Mouse (Mus musculus) neural tube, embryonic 10.5 days (tissue): ENCODE data around the gene Zfp423.
A peak's percentile ranks its signal among the peaks of the same experiment; 100 is the strongest.

ENCODE experiments used
- DNase-seq: peaks from one replicate; pipeline ENCODE4 v3.0.0-alpha.2; 2017; ENCODE audit warnings: low spot score; ENCODE audit errors: extremely low spot score

Gene Zfp423

DNA sequence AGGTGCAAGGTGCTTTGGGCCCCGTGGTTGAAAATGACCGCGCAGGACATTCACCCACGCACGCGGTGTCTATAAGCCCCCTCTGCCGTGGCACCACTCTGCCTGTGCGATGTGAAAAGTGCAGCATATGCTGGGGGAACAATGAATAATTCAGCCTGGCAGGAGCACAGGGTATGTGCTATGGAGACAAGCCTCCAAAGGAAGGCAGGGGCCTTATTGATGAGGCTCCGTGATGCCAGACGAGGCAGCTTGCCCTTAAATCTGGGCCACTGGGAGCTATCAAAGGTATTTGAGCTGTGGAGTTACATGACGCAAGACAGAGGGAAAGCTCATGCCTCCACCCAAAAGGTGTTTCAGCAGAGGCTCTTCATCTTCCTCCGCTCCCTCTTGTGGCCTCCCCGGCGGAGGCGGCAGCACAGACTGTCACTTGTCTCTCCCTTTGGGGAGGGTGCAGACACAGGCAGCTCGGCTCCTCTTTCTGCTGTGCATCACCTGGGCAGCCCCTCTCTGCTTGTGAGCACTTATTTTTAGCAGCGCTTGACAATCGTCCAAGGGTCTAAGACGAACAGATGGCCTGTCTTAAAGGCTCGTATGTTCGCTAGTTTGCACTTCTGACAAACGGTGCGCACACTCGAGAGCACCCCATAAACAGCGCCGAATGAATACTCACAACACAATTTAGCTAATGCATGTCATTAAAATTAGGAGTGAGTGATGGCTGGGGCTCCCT, 291.3 kb downstream of the Zfp423 start:
- no peak for DNase-seq

GRCm38 (mm10) chr8:87667297-87667696, 292.1 kb downstream of the Zfp423 start:
- no peak for DNase-seq

DNA sequence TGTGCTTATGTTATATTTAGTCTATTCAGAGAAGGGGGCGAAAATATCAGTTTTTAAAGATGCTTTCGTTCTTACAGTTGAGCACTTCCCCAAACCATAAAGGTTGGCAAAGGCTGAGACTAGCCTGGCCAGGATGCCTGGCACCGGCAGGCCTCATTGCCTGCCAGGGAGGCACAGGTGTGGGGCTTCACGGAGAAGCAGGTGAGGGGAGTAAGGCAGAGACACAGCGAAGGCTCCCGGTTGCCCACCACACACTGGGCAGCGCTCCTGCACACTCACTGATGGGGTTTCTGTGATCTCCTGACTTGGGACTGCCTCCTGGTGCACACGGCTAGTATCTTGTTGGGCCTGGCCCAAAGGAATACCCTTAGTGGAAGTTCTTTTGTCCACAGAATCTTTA, 294.1 kb downstream of the Zfp423 start:
- DNase-seq, result no peak

- DNase-seq, result no peak
Observed at GRCm38 (mm10) chr8:87664217-87664509, 295.2 kb downstream of the Zfp423 start.

- DNase-seq, result peak; percentile 89
Observed at GRCm38 (mm10) chr8:87663349-87664216, 295.8 kb downstream of the Zfp423 start.

DNA sequence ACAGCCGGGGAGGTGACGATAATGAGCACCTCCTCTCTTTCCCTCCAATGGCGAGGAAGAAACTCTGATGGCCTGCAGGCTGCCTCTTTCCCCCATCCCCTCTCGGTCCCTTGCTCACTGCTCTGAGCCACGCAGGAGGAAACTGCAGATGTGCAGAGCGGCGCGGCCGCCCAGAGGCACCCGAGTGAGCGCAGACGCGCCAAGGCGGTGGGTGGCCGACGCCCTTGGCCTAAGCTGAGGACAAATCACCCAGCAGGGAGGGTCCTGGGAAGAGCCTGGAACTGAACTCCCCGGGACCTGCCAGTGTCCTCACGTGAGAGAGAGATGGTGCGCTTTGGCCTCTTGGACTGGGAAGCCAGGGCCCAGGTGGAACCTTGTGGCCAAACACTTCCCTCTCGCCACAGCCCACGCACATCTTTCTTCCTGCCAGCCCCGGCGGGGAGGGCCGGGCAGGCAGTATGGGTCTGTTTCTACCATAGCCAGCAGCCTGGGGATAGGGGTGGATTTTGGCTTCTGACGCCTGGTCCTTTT, 296.5 kb downstream of the Zfp423 start:
- DNase-seq, result peak; percentile 72

DNA sequence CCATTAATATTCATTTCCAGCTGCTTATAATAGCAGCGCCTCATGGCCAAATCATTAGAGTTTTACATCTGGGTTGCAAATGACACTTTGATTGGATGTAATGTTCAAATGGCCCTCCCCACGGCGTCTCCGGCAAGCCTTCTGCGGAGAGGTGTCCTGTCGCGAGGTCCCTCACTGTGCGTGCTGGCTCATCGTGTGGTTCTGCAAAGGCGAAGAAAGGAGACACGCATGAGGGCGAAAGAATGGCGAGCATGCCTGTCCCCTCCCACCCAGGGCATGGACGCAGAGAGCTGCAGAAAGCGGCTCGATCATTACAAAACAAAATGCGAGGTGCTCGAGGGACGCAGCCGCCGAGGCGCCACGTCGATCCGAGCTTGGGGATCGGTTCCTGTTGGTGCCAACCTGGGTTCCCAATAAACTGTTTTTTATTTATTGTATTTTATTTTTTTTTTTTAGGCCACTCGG, 297.1 kb downstream of the Zfp423 start:
- peak; percentile 57 for DNase-seq

- peak; percentile 48 for DNase-seq
Observed at GRCm38 (mm10) chr8:87660916-87661910, 298.2 kb downstream of the Zfp423 start.

GRCm38 (mm10) chr8:87660029-87660915, 299.1 kb downstream of the Zfp423 start:
- peak; percentile 58 for DNase-seq

DNA sequence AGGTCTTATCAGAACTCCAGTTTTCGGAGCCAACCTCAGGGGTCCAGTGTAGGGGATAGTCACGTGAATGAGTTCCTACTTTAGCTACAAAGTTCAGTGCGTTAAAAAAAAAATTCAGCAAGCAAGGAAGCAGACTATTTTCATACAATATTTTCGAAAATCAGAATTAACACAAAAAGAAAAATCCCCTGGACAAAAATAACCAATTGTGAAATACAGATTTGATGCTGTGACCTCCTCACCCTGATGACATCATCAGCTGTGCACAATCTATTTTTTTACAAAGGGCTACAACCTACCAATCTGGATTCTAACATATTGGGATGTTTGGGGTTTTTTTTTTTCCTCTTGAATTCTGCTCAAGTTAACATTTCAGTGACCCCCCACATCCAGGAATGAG, 301.9 kb downstream of the Zfp423 start:
- no peak for DNase-seq

DNA sequence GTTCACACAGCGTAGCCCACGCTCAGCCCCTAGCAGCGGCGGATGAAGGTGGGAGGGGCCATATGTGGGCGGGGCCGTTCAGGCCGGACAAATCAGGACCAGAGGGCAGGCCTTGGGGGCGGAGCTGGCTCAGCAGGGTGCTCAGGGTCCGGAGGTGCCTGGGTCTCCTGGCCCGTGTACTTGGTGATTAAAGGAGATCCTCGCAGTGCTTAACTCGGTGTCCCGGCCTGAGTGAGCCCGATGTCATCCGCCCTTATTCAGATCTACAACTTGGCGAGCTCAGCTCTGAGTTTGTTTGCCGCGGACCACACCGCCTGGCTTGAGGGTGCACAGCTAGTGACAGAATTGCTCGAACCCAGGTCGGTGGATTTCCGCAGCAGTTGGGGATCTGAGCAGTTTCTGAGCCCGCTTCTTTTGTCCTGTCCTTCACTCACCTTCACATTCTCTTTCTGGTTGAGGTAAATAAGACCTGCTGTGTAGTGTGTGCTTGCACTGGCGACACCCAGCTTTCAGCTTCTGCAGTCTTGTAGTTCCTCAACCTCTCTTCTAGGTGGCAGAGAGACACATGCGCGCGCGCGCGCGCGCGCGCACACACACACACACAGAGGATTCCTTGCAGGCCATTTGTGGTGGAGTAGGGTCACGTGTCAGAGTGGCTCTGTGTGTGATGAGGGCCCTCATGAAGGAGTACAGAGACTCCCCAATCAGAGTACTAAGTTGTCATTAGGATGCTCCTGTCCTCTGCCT, 302.7 kb downstream of the Zfp423 start:
- DNase-seq, result peak; percentile 81

DNA sequence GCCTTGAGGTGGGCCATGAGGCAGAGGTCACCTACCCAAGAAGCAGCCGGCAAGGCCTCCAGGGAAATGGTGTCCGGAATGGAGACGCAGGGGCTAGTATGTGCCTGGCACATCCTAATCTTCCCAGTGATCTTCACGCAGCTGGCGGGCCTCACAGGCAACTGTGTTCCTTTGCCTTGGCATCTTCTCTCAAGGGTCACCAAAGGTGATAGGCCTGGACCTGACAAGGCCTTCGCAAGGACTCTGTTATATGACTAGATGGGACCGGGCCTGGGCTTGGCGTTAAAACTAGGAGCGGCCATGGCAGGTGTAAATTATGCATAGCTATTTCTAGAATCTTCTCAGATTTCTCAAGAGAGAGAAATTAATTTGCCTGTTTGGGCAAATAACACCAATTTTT, 303.4 kb downstream of the Zfp423 start:
- DNase-seq, result no peak

- no peak for DNase-seq
Observed at GRCm38 (mm10) chr8:87647781-87648180, 311.6 kb downstream of the Zfp423 start.

DNA sequence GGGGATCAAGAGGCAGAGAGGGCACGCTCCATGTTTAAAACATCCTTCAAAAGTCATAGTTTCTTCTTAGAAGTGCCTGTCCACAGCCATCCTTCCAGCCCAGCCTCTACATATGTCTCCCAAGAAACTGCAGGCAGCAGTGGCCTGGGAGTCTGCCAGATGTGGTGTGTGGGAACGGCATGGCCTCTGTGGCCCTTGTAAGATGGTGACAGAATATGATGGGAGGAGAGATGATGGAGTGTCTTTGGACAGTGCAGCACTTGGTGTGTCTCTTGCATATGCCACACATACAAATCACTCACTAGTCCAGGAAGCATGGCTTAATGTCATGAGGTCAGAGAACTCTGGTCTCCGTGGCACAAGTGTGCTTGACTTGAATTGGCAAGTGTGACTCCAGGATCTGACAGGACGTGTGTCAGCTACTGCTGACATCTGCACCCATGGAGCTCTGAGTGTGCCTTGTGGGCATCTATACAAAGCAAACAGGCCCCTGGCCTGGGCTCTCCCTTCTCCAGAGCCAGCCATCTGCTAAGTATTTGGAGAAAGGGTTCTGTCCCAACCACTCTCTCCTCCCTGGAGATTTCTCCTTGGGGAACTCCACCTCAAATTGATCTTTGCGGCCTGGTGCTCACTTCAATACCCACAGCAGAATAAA, 313.4 kb downstream of the Zfp423 start:
- DNase-seq, result no peak

GRCm38 (mm10) chr8:87645371-87645770, 314.0 kb downstream of the Zfp423 start:
- no peak for DNase-seq

DNA sequence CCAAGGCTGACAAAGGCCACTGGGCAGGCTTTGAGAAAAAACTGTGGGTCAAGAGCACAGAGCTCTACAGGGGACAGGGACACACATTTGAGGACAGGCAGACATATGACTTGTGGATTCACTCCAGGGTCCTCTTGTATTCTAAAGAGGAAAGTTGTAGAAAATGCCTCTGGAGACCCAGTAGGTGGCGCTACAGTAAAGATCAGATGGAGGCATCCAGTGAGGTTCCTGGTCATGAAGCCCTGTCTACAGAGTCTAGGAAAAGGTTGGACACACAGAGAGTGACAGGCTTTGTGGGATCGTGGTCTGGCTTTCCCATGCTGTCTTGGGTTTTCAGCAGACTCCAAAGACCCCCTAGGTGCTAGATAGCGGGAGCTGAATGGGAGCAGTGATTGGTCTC, 318.5 kb downstream of the Zfp423 start:
- DNase-seq, result peak; percentile 28

- no peak for DNase-seq
Observed at GRCm38 (mm10) chr8:87636226-87636742, 323.1 kb downstream of the Zfp423 start.

DNA sequence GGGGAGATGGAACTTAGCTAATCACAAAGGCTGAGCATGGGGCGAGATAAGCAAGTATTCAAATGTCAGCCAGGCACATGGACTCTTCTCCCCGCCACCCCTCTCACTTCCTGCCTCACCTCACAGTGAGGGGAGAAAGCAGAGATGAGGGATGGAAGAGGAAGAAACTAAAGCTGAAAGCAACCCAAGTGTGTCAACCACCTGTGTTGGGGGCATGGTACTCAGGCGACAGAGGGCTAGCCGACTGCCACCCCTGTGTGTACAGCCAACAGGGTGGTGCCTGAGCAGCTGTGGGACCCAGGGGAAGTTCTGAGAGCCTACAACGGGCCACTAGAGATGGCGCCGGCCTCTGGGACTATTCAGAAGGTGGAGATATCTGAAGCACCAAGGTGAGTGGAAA, 327.6 kb downstream of the Zfp423 start:
- no peak for DNase-seq

GRCm38 (mm10) chr8:87629656-87630055, 329.7 kb downstream of the Zfp423 start:
- no peak for DNase-seq
